Mouse (Mus musculus) gastrocnemius, postnatal 14 days (tissue): ENCODE measurements around the gene Wfikkn1. TPM values are rescaled to one million over a fixed set of nuclear protein-coding genes. Genes with fewer than 3 reads are reported as not detected.

Source experiments
- DNase-seq: peaks from one replicate; pipeline ENCODE4 v3.0.0; 2021; ENCODE audit warnings: mixed read lengths
- intact Hi-C: fragments of 180-260 bp; cut with DNase I; formaldehyde crosslinking; loops from one replicate; pipeline ENCODE4 v1.15.1; 2025; ENCODE audit warnings: low total_unique reads
- total RNA-seq, 2 experiments: library from RNA; stranded (reverse); gene quantifications; 2 replicates each; pipeline ENCODE4 v1.2.3; 2021

The Wfikkn1 gene
- total RNA-seq, 2 experiments from 2014 or later, result 0.49 to 0.55 TPM

DNA sequence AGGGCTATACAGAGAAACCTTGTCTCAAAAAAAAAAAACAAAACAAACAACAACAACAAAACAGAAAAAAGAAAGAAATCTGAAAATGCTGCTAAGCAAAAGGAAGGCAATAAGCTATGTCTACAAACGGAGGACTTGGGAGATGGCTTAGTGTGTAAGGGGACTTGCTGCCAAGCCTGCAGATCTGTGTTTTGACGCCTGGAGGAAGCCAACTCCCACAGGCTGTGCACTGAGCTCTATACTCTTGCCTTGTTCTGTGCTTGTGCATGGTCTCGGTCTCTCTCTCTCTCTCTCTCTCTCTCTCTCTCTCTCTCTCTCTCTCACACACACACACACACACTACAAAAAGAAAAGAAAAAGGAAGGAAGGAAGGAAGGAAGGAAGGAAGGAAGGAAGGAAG lies 8.2 kb upstream of the Wfikkn1 start:
- intact Hi-C loops, result no loop called here
- no peak for DNase-seq

DNA sequence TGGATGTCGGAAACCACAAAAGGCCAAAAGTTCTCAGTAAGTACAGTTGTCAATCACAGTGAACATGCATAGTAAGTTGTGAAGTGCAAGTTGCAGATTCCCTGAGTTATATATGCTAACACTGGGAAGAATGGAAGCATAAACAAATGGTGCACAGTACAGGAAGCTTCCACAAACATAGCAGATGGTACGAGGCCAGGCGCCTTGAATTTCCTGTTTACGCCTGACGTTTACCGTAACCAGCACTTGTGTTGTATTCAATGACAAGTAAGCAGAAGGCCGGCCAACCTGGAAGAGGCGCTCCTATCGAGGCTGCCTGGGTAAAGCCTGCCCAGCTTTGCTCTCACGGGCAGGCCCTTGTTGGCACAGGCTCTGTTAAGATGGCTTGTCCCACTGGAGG lies 6.8 kb upstream of the Wfikkn1 start:
- no peak for DNase-seq
- intact Hi-C loops, result no loop called here

DNA sequence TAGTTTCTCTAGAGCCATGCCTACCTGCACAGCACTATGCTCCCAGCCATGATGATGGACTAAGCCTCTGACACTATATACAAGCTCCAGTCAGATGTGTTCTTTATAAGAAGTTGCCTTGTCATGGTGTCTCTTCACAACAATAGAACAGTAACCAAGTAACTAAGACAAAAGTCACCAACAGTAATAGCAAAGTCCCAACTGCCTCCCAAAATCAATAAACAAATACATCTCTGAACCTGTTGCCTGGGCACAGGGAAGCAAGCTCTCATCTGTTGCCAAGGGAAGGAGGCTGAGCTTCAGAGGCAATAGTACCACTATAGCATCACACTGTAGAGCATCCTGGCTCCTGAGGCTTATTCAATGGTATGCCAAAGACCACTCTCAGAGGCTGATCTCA lies 6.1 kb upstream of the Wfikkn1 start:
- DNase-seq, result no peak
- intact Hi-C loops, result no loop called here

DNA sequence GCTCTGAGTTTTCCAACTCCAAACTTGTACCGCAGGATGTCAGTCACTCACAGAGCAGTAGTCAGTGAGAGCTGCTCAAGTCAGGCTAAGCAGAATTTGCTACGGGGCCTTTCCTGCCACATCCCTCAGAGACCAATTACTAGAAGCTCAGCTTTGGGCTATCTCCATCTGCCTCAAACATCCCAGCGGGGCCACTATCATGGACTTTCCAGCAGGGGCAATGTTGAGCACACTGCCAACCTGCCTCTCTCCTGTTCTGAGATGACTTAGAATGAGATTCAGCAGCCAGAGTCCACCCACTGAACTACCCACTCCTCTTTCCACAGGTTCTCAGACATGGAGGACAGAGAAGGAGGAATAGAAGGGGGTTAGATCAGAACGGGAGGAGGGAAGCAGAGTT lies 5.0 kb upstream of the Wfikkn1 start:
- intact Hi-C loops, result no loop called here
- no peak for DNase-seq

DNA sequence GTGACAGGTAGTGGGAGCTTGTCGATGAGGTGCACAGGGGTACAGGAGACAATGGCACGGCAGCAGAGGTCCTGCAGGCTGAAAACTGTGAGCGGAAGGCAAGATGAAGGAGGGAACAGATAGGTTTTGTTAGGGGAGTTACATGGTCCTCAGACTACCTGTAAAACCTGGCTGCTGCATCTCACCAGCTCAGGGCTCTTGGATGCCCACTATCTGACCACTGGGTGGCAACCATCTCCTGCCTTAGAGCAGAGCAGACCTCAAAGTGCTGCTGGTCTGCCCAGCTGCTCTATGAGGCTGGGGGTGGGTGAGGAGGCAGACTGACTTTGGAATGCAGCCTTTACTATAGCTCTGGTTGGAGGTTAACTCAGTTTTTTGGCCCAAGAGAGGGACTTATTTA lies 3.2 kb upstream of the Wfikkn1 start:
- intact Hi-C loops, result no loop called here
- DNase-seq, result no peak

DNA sequence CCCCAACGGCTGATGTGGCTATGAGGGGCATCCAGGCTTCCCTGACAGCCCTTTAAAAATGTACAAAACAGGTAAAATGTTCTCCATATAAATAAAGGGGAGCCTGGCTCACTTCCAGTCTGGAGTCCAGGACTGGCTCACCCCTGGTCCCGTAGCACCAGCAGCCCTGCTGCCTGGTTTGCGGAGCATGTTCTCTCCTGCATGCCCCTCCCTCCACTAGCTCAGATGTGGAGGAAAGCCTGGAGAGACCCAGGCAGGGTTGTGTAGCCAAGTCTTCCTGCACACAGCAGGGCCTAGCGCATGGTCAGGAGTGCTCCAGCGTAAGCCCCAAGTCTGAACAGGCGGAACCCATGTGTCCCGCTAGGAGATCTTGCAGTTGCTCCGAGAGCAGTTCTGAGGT lies 2.6 kb upstream of the Wfikkn1 start:
- intact Hi-C loops, result no loop called here
- DNase-seq, result no peak

DNA sequence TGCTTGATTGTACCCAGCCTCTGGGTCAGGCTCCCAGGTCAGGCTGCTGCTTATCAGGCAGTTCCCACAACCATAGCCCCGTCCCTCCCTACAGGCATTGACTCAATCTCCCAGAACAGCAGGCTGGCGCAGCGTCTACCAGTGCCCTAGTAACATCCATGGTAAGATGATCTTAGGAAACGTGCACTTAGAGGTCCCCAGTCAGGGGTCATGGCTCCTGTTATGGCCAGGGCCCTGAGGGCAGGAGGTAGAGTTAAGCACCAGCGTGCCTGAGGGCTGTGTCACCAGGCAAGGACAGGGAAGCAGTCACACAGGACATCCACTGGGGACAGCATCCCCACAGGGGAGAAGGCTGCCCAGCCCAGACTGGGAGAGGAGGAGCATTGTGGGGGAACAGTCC lies 1.6 kb upstream of the Wfikkn1 start:
- DNase-seq, result no peak
- intact Hi-C loops, result no loop called here

DNA sequence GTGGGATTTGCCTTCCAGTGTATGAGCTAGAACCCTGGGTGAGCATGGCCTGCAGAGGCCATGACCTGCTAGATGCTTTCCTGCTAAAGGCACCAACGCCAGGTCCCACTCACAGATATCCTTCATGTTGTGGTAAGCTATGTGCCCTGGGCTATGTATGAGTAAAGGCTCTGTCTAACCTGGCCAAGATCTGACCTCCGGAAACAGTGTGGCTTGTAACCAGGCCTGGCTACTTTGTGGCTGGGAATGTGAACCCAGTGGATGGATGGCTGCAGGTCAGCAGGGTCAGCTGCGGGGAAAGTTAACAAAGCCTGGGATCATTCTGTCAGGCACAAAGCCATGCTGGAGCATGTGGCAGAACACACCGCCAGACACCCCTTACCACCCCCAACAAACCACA lies 1.0 kb upstream of the Wfikkn1 start:
- intact Hi-C loops, result no loop called here
- DNase-seq, result no peak

DNA sequence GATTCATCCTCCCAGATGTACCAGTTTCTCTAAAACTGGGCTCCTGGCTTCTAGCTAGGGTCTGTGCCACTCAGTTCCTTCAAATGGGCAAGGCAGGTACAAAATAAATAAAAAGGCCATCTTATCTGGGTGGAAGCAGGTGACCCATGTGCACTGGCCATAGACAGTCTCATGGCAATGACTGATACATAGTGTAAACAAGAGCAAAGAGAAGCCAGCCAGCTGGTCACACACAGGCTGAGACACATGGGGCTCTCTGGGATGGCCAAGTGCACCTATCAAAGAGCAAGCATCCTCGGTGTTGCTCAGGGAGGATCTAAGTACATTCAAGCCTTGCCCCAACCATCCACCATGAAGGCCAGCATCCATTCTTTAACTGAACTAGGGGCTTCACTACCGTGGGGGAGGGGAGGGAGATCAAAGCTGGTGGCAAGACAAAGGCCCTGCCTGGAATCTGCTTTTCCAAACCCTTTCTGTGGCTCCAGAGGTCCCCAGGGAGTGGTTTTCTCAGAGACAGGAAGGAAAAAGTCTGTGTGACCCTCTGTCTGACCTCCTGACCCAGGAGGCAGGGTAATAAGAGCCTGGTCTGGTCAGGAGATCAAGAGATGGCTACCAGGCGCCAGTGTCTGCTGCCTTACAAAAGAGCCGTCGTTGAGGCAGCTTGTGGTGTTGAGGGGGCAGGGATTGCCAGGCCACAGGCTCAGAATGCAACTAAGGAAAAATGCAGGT lies 419 bp upstream of the Wfikkn1 start:
- intact Hi-C loops, result no loop called here
- no peak for DNase-seq

DNA sequence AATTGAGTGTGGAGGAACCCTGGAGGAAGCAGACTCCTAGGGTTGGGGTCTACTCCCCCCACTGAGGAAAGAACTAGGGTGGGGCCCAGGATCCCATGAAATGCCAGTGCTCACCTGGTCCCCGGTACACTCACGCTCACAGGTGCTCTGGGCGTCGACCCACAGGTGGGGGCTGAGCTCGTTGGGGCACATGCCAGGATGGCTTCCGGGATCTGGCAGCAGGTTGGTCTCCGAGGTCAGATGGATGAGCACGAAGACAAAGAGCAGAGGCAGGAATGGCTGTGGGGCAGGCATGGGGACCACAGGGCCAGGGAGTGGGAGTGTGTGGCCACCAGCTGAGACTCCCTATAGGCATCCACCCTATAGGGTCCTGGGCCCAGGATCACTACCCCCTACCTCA lies 908 bp downstream of the Wfikkn1 start:
- no peak for DNase-seq
- intact Hi-C loops, result no loop called here

DNA sequence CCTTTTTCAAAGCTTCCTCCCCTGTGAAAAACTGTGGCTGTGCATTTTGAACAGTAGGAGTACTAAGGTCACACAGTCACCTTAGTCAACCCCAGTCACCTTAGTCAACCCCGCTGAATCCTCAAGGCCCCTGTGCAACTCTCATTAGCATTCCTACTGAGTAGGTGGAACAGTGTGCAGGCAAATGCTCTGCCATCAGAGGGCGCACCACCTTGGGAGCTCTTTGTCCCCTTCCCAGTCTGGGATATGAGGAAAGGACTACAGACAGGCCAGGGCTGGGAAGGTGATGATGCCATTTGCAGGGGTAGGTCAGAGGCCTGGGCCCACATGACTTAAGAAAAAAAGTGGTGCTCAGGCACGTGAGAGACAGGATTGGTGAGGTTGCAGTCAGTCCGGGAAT lies 1.4 kb downstream of the Wfikkn1 start:
- no peak for DNase-seq
- intact Hi-C loops, result no loop called here

DNA sequence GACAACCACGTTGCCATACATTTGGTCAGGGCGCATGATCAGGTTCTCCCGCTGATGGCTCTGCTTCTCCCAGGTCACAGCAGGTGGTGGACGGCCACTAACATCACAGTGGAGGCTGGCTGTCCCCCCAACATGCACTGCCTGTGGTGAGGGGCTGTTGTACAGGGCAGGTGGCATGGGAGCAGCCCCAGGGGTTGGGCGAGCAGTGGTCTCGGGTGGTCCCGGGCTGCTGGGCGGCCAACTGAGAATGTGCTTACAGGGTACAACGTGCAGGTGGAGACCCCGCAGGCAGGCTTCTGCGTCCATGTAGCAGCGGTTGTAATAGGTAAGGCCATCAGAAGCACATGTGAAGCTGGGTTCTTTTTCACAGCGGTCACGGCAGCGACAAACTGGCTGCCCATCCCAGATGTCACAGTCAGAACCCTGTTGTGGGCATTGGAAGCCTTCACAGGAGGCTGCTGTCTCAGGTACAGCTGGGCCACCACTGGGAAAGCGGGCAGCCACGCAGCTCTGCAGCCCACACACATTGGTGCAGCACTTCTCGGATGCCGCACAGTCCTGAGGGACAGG lies 2.0 kb downstream of the Wfikkn1 start:
- no peak for DNase-seq
- intact Hi-C loops, result no loop called here

DNA sequence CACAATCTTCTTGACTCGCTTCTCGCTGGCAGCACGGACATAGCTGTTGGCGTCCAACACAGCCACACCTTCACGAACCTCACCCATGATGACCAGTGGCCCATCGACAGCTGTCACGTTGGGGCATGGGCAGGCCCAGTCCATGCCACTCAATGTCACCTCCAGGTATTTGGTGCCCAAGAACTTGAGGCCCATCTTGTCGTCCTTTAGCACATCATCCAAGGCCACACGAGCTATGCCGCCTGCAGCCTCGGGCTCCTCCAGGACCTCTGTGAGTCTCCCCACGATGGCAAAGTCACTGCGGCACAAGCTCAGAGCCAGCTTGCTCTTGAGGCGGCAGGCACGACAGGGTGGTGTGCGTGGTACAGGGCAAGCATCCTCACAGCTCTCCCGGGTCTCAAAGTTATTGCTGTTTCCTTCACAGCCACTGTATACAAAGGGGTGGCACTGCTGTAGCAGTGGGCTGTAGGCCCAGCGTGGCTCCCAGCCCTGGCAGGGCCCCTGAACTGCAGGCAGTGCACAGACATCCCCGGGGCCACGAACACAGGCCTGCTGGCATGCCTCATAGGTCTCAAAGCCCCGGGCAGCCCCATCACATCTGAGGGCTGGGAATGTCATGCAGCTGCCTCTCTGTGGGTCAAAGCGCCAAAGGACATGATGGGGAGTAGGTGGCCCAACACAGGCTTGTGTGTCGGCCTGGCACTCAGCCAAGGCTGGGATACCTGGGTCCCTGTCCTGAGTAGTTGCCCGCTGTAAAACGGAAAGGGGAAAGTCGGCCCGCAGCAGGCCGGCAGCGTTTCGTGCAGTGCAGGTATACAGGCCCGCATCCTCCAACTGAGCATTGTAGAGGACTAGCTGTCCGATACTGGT lies 2.7 kb downstream of the Wfikkn1 start:
- intact Hi-C loops, result no loop called here
- DNase-seq, result no peak

DNA sequence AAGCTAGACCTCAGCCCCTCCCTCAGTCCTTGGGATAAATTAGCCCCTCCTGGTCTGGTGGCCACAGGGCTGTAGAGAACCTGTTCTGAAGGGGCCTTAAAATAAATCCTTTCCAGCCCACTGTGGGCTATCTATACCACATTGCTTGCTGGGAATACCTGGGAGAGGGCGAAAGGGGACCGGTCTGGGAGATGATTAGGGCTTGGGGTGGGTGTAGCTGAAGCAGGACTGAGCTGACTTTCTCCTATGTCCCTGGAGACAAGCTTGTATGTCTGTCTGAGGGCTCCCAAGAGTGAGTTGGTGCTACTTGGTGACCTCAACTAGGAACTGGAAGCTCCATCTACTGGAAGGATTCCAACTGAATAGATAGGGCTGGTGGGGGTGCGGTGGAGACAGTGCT lies 3.6 kb downstream of the Wfikkn1 start:
- no peak for DNase-seq
- intact Hi-C loops, result no loop called here

DNA sequence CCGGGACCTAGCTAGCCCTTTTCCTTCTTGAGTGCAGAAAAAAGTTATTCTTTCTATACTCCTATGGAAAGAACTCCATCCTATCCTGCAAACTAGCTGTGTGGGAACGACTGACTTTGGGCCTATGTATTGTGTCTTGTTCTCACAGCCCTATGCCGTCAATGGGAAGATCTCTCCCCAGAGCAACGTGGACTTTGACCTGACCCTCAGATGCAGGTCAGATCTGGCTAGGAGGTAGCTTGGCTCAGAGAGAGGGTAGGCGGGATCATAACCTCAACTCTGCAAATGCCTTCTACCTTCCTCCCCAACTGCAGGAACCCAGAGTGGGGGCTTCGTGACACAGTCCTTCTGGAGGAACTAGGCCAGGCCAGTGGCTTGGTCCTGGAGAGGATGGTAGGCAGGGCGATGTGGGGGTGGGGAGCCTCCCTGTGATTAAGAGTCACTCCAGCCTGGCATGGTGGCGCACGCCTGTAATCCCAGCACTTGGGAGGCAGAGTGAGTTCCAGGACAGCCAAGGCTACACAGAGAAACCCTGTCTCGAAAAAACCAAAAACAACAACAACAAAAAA lies 4.2 kb downstream of the Wfikkn1 start:
- intact Hi-C loops, result no loop called here
- no peak for DNase-seq

DNA sequence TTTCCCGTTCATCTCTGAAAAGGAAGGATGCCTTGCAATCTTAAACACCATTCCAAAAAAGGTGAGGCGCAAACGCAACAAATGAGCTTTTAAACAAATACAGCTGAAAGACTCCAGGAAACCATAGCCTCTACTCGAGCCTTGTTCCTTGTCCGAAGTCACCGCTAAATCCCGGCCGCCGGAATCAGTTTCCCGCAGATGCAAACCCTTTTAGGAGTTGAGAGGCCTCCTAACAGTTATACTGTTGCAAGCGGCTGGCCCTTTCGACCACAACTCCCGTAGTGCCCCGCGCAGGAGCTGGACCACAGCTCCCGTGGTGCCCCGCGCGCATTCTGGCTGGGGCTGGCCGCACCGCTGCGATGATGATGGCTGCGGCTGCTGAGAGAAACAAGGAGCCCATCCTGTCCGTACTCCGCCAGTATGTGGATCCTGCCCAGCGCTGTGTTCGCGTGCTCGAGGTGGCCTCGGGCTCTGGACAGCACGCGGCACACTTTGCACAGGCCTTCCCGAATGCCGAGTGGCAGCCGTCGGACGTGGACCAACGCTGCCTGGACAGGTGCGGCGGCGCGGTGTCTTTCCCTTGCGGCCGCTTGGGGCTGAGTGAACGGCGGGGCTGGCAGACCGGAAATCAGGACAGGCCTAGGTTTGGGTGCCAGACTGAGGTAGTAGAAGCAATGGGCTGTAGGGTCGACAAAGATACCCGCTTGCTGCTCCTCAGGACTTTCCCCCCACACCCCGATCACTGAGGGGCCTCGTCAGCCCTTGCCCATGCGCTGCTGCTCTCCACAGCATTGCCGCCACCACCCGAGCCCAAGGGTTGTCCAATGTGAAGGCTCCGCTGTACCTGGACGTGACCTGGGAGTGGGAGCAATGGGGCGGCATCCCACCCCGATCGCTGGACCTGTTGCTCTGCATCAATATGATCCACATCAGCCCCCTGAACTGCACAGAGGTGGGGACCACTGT lies 5.2 kb downstream of the Wfikkn1 start:
- intact Hi-C loops, result no loop called here
- peak; percentile 92 for DNase-seq

DNA sequence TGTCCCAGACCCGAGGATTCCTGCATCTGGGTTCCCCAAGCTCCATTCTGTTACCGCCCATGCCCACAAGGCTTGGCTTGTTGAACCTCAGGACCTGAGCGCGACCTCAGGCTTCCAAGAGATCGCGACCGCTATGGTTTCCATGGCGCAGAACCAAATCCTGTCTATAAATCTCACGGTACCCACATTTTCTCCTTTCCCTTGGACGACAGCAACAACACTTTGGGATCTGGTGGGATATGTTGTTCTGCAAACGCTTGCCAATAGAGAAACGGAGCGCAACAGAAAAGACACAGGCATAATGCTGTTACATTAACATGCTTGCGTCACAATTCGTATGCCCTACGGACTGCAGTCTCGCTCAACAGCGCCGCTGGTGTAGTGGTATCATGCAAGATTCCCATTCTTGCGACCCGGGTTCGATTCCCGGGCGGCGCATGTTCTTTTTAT lies 5.9 kb downstream of the Wfikkn1 start, which contains the start of gene Mettl26:
Mettl26 (plus strand) TSS at position 354 of the 450 bp plus-strand sequence.
- peak; percentile 82 for DNase-seq
- intact Hi-C loops, result no loop called here

DNA sequence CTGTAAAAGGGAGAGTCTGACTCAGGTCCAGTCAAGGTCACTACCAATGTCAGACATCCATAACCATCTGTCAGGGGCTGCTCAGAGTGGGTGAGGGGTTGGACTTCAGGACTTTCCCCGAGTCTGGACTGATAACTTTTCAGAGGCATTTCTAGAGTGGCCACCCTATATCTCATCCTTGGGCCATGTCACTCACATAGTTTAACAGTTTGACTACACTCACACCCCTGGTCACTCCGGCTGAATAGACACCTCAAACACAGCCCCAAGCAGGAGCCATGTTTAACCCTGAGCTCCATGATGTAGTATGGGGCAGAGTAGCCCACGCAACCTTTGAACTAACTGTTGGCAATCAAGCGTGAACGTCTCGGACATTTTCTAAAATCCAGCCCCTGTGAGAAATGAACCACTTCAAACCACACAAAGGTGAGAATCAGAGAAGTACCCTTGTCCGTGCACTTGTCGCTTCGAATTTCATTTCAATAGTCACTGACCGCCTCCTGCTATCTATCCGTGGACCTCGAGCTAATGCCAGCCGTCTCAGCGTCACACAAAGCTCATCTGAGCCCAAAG lies 6.4 kb downstream of the Wfikkn1 start:
- DNase-seq, result no peak
- intact Hi-C loops, result no loop called here
